Mouse (Mus musculus) midbrain, embryonic 16.5 days (tissue): ENCODE data around the gene Pgghg. TPM values are rescaled to one million over a fixed set of nuclear protein-coding genes. Genes with fewer than 3 reads are reported as not detected.

Experiments used
- ATAC-seq: fragments of 200-750 bp; cut with Nextera tagmentation; 2 replicates; pipeline ENCODE4 v1.8.0; 2017; ENCODE audit warnings: moderate TSS enrichment
- H3K27ac ChIP-seq: fragments of 300-500 bp; sonication (generic); 2 replicates; pipeline ENCODE4 v1.5.1; 2014; ENCODE audit warnings: mild to moderate bottlenecking, low read length, mixed read lengths
- H3K27me3 ChIP-seq: fragments of 300-500 bp; sonication (generic); 2 replicates; pipeline ENCODE4 v1.6.1; 2014; ENCODE audit warnings: low read depth, low read length, mixed read lengths; ENCODE audit not compliant: control insufficient read depth, insufficient read depth
- H3K36me3 ChIP-seq: fragments of 300-500 bp; sonication (generic); 2 replicates; pipeline ENCODE4 v1.6.1; 2014; ENCODE audit warnings: mild to moderate bottlenecking, low read length, moderate library complexity, mixed read lengths; ENCODE audit not compliant: control insufficient read depth, insufficient read depth
- H3K4me1 ChIP-seq: fragments of 300-500 bp; sonication (generic); 2 replicates; pipeline ENCODE4 v1.6.1; 2014; ENCODE audit warnings: mild to moderate bottlenecking, low read length, mixed read lengths; ENCODE audit not compliant: control insufficient read depth, insufficient read depth
- H3K4me2 ChIP-seq: fragments of 300-500 bp; sonication (generic); 2 replicates; pipeline ENCODE4 v1.6.1; 2014; ENCODE audit warnings: mild to moderate bottlenecking, low read length, mixed read lengths
- H3K4me3 ChIP-seq: fragments of 300-500 bp; sonication (generic); 2 replicates; pipeline ENCODE4 v1.5.1; 2014; ENCODE audit warnings: low read depth, mild to moderate bottlenecking, low read length, moderate library complexity, mixed read lengths
- H3K9ac ChIP-seq: fragments of 300-500 bp; sonication (generic); 2 replicates; pipeline ENCODE4 v1.6.1; 2014; ENCODE audit warnings: low read depth, low read length, mixed read lengths
- H3K9me3 ChIP-seq: fragments of 300-500 bp; sonication (generic); replicated peaks from 2 replicates; pipeline ENCODE4 v1.6.1; 2014; ENCODE audit warnings: mild to moderate bottlenecking, low read length, mixed read lengths; ENCODE audit not compliant: control insufficient read depth, poor library complexity, severe bottlenecking
- WGBS: fragments of 180-500 bp; shearing (Covaris S2); extraction: QIAGEN DNeasy Blood & Tissue Kit; methylation state at CpG from one replicate; pipeline ENCODE4 v1.1.7; 2014; 5-methylcytosine and 5-hydroxymethylcytosine counted together
- polyA plus RNA-seq: library from polyadenylated mRNA; unstranded; fragments of >200 nt; fragmentation: Nextera tagmentation; extraction: Ambion mirVana; gene quantifications from 2 replicates; pipeline ENCODE4 v1.2.1, GENCODE M21; 2015

The Pgghg gene
- polyA plus RNA-seq, 1 experiment from 2014 or later: 6.3 TPM

GRCm38 (mm10) chr7:140920418-140921029 lies 20.7 kb upstream of the Pgghg start, which contains the start of gene Nlrp6:
Gene Nlrp6, plus strand, starts transcription at chr7:140920902.
- 79% methylated on average over 8 of the region's 8 CpGs for WGBS
- no peak within 1 kb of the TSS for H3K9ac ChIP-seq
- no peak for ATAC-seq
- peaks cover 55% of the 10 kb centered on the region for H3K27me3 ChIP-seq
- H3K36me3 ChIP-seq: no peaks in the 10 kb centered on the region
- H3K4me1 ChIP-seq: peaks cover 12% of the 10 kb centered on the region
- H3K27ac ChIP-seq: no peak within 1 kb of the TSS
- H3K4me2 ChIP-seq: no peak within 1 kb of the TSS
- H3K4me3 ChIP-seq: no peak within 1 kb of the TSS
- H3K9me3 ChIP-seq: no peaks in the 10 kb centered on the region

GRCm38 (mm10) chr7:140921225-140921975 lies 19.8 kb upstream of the Pgghg start:
- H3K9me3 ChIP-seq: no peaks in the 10 kb centered on the region
- H3K27ac ChIP-seq: no peak overlapping the region
- no peak for ATAC-seq
- peaks cover 12% of the 10 kb centered on the region for H3K4me1 ChIP-seq
- peak overlapping the region; percentile 94; the same call in 1 of the 2 replicates for H3K4me2 ChIP-seq
- peaks cover 55% of the 10 kb centered on the region for H3K27me3 ChIP-seq
- 25% methylated on average over 22 of the region's 22 CpGs for WGBS
- no peaks in the 10 kb centered on the region for H3K36me3 ChIP-seq
- H3K9ac ChIP-seq: no peak overlapping the region
- no peak overlapping the region for H3K4me3 ChIP-seq

- peaks cover 55% of the 10 kb centered on the region for H3K27me3 ChIP-seq
- peak overlapping the region; percentile 94 for H3K4me2 ChIP-seq
- H3K36me3 ChIP-seq: no peaks in the 10 kb centered on the region
- peak; percentile 64; the same call in 1 of the 2 replicates for ATAC-seq
- H3K4me3 ChIP-seq: peak overlapping the region; percentile 46
- WGBS: under 1% methylated on average over 49 of the region's 49 CpGs
- peak overlapping the region; percentile 69 for H3K9ac ChIP-seq
- H3K4me1 ChIP-seq: peaks cover 12% of the 10 kb centered on the region
- no peaks in the 10 kb centered on the region for H3K9me3 ChIP-seq
- no peak overlapping the region for H3K27ac ChIP-seq
These were observed 18.7 kb upstream of the Pgghg start for GRCm38 (mm10) chr7:140922398-140923069.

- no peak overlapping the region for H3K27ac ChIP-seq
- 0 out of 2 replicates have a peak, but pooled peaks have one; percentile 21 for ATAC-seq
- peaks cover 55% of the 10 kb centered on the region for H3K27me3 ChIP-seq
These were observed 18.0 kb upstream of the Pgghg start for GRCm38 (mm10) chr7:140923070-140923775.

GRCm38 (mm10) chr7:140927181-140927580 lies 14.0 kb upstream of the Pgghg start:
- WGBS: 92% methylated on average over 6 of the region's 6 CpGs
- H3K27me3 ChIP-seq: peaks cover 22% of the 10 kb centered on the region
- H3K9me3 ChIP-seq: no peaks in the 10 kb centered on the region
- no peak for ATAC-seq
- H3K9ac ChIP-seq: no peak overlapping the region
- no peaks in the 10 kb centered on the region for H3K36me3 ChIP-seq
- no peak overlapping the region for H3K4me3 ChIP-seq
- no peak overlapping the region for H3K27ac ChIP-seq
- no peak overlapping the region for H3K4me2 ChIP-seq
- H3K4me1 ChIP-seq: peaks cover 8% of the 10 kb centered on the region; the same call in 1 of the 2 replicates

More at GRCm38 (mm10) chr7:140923070-140923775, 18.0 kb upstream of the Pgghg start:
- Histone ChIP-seq H3K4me2 (peak overlapping the region; percentile 94), H3K4me3 (peak overlapping the region; percentile 46), H3K9ac (peak overlapping the region; percentile 69), H3K36me3 (no peaks in the 10 kb centered on the region), H3K9me3 (no peaks in the 10 kb centered on the region), H3K4me1 (peaks cover 12% of the 10 kb centered on the region)
- WGBS: 17% methylated on average over 30 of the region's 30 CpGs

- Histone ChIP-seq H3K4me2 (no peak overlapping the region), H3K27ac (no peak overlapping the region), H3K9ac (no peak overlapping the region), H3K27me3 (no peaks in the 10 kb centered on the region), H3K4me3 (no peak overlapping the region), H3K36me3 (no peaks in the 10 kb centered on the region), H3K9me3 (no peaks in the 10 kb centered on the region), H3K4me1 (no peaks in the 10 kb centered on the region)
- WGBS: 48% methylated on average over 3 of the region's 3 CpGs
- no peak for ATAC-seq
These were observed 2.8 kb upstream of the Pgghg start for GRCm38 (mm10) chr7:140938436-140938835.

- no peak overlapping the region for H3K9ac ChIP-seq
These were observed 2.3 kb upstream of the Pgghg start for GRCm38 (mm10) chr7:140938896-140939295.

GRCm38 (mm10) chr7:140939669-140940171 lies 1.5 kb upstream of the Pgghg start:
- H3K9me3 ChIP-seq: no peaks in the 10 kb centered on the region
- H3K27me3 ChIP-seq: no peaks in the 10 kb centered on the region
- H3K4me1 ChIP-seq: no peaks in the 10 kb centered on the region
- H3K4me2 ChIP-seq: no peak overlapping the region
- no peak for ATAC-seq
- no peak overlapping the region for H3K4me3 ChIP-seq
- H3K36me3 ChIP-seq: no peaks in the 10 kb centered on the region
- 9% methylated on average over 7 of the region's 8 CpGs for WGBS
- H3K27ac ChIP-seq: no peak overlapping the region
- H3K9ac ChIP-seq: no peak overlapping the region

More at GRCm38 (mm10) chr7:140938896-140939295, 2.3 kb upstream of the Pgghg start:
- H3K9me3 ChIP-seq: no peaks in the 10 kb centered on the region
- no peak overlapping the region for H3K4me2 ChIP-seq
- 27% methylated on average over 2 of the region's 2 CpGs for WGBS
- no peaks in the 10 kb centered on the region for H3K4me1 ChIP-seq
- no peaks in the 10 kb centered on the region for H3K36me3 ChIP-seq
- no peak overlapping the region for H3K27ac ChIP-seq
- H3K27me3 ChIP-seq: no peaks in the 10 kb centered on the region
- no peak for ATAC-seq
- H3K4me3 ChIP-seq: no peak overlapping the region
